Mouse (Mus musculus) kidney, embryonic 14.5 days (tissue): ENCODE results near the gene 4933411K16Rik. TPM values are rescaled to one million over a fixed set of nuclear protein-coding genes. Genes with fewer than 3 reads are reported as not detected.

Experiments
- ATAC-seq: fragments of 200-750 bp; cut with Nextera tagmentation; 2 replicates; pipeline ENCODE4 v1.8.0; 2017; ENCODE audit warnings: moderate number of reproducible peaks, mild to moderate bottlenecking, moderate TSS enrichment, moderate library complexity; ENCODE audit not compliant: low FRiP score, low TSS enrichment
- H3K27ac ChIP-seq: fragments of 300-500 bp; sonication (generic); 2 replicates; pipeline ENCODE4 v1.5.1; 2014; ENCODE audit warnings: low read depth, mild to moderate bottlenecking, low read length, moderate library complexity, mixed read lengths
- H3K27me3 ChIP-seq: fragments of 300-500 bp; sonication (generic); 2 replicates; pipeline ENCODE4 v1.6.1; 2014; ENCODE audit warnings: mild to moderate bottlenecking, low read length; ENCODE audit not compliant: control insufficient read depth, insufficient read depth
- H3K36me3 ChIP-seq: fragments of 300-500 bp; sonication (generic); 2 replicates; pipeline ENCODE4 v1.6.1; 2014; ENCODE audit warnings: low read length, mixed read lengths; ENCODE audit not compliant: control insufficient read depth, insufficient read depth
- H3K4me1 ChIP-seq: fragments of 300-500 bp; sonication (generic); 2 replicates; pipeline ENCODE4 v1.6.1; 2014; ENCODE audit warnings: low read length, mixed read lengths; ENCODE audit not compliant: control insufficient read depth, insufficient read depth
- H3K4me2 ChIP-seq: fragments of 300-500 bp; sonication (generic); replicated peaks from 2 replicates; pipeline ENCODE4 v1.6.1; 2014; ENCODE audit warnings: low read depth, mild to moderate bottlenecking, low read length
- H3K4me3 ChIP-seq: fragments of 300-500 bp; sonication (generic); 2 replicates; pipeline ENCODE4 v1.5.1; 2014; ENCODE audit warnings: mild to moderate bottlenecking, low read length
- H3K9ac ChIP-seq: fragments of 300-500 bp; sonication (generic); 2 replicates; pipeline ENCODE4 v1.6.1; 2014; ENCODE audit warnings: low read depth, mild to moderate bottlenecking, low read length, moderate library complexity
- H3K9me3 ChIP-seq: fragments of 300-500 bp; sonication (generic); 2 replicates; pipeline ENCODE4 v1.6.1; 2016; ENCODE audit warnings: low read length; ENCODE audit not compliant: control insufficient read depth
- WGBS: fragments of 180-500 bp; shearing (Covaris S2); extraction: QIAGEN DNeasy Blood & Tissue Kit; methylation state at CpG from one replicate; pipeline ENCODE4 v1.1.7; 2014; 5-methylcytosine and 5-hydroxymethylcytosine counted together
- polyA plus RNA-seq: library from polyadenylated mRNA; unstranded; fragments of >200 nt; fragmentation: Nextera tagmentation; extraction: Ambion mirVana; gene quantifications from 2 replicates; pipeline ENCODE4 v1.2.1, GENCODE M21; 2014

4933411K16Rik gene
- polyA plus RNA-seq, 1 experiment from 2014 or later = 0.61 TPM

DNA sequence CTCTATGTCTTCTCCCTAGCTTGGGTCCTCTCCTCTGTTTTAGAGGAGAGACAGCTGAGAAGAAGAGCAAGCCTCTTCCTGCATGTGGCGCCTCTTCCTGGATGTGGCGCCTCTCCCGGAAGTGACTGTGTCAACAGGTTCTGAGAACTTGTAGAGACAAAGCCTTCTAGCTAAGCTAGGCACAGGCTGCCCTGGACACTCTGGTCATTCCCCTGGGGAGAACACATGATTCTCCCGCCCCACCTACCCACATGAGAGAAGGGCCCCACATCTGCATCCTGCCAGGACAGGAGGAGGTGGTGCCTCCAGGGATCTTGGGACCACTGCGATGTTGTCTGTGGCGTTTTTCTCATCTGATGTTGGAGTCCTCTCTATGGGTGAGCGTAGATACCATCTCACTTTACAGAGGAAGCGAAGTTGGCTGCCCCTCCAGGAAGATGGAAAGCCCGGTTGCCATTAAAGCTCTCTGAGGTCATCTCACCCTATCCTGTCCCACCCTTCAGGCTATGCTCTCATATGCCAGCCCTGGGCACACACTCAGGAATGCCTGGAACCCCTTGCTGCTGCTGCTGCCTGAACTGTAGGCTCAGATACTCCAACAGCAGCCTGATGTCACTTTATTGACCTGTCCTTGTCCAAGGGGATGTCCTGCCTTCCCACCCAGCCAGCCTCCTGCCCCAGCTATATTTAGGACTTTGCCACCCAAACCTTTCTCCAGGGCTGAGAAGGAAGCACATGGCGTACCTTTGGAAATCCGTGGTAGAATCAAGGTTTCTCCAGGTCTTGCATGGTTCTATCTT, 16.6 kb downstream of the 4933411K16Rik start:
- H3K27me3 ChIP-seq = no peaks in the 10 kb centered on the region
- H3K9me3 ChIP-seq = no peaks in the 10 kb centered on the region
- no peak overlapping the region for H3K27ac ChIP-seq
- H3K4me1 ChIP-seq = no peaks in the 10 kb centered on the region
- no peak overlapping the region for H3K9ac ChIP-seq
- 77% methylated on average over 11 of the region's 11 CpGs for WGBS
- H3K36me3 ChIP-seq = no peaks in the 10 kb centered on the region
- H3K4me3 ChIP-seq = no peak overlapping the region
- no peak overlapping the region for H3K4me2 ChIP-seq
- ATAC-seq = no peak

DNA sequence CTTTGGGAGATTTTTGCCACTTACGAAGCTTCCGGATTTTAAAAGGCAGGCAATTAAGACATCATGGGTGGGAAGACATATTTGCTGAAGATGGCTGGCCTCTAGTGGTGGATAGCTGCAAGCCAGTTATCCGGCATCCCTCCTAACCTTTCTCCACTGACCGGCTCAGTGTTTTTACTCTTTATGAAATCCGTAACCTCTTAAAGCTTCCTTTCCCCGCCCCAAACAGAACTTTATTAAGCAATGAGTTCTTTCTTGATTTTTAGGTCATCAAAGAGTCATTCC, 17.1 kb downstream of the 4933411K16Rik start:
- no peak for ATAC-seq
- no peak overlapping the region for H3K4me2 ChIP-seq
- no peak overlapping the region for H3K4me3 ChIP-seq
- 64% methylated on average over 6 of the region's 6 CpGs for WGBS
- H3K4me1 ChIP-seq = no peaks in the 10 kb centered on the region
- H3K9me3 ChIP-seq = no peaks in the 10 kb centered on the region
- H3K9ac ChIP-seq = no peak overlapping the region
- no peaks in the 10 kb centered on the region for H3K36me3 ChIP-seq
- no peak overlapping the region for H3K27ac ChIP-seq
- no peaks in the 10 kb centered on the region for H3K27me3 ChIP-seq

DNA sequence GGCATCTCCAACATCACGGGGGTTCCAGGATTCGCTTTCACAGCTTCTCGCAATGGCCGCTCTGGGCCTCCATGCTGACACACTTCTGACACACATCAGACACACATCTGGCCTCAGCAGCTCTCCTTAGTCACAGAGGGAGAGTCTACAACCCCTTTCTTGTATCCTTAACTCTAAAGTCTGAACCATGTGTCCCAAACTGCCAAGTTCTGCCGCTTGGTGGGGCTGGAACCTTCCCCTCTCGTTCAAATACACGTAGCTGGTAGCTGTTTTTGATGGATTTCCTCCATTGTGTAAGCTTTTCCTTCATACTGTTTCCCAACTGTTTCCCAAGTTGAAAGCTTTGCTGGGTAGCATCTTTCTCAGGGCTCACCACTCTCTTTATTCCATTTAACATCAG, 19.2 kb downstream of the 4933411K16Rik start:
- no peak overlapping the region for H3K4me2 ChIP-seq
- H3K27me3 ChIP-seq = no peaks in the 10 kb centered on the region
- ATAC-seq = no peak
- no peaks in the 10 kb centered on the region for H3K9me3 ChIP-seq
- 79% methylated on average over 7 of the region's 7 CpGs for WGBS
- no peak overlapping the region for H3K27ac ChIP-seq
- no peak overlapping the region for H3K4me3 ChIP-seq
- H3K9ac ChIP-seq = no peak overlapping the region
- no peaks in the 10 kb centered on the region for H3K4me1 ChIP-seq
- H3K36me3 ChIP-seq = peaks cover 10% of the 10 kb centered on the region

DNA sequence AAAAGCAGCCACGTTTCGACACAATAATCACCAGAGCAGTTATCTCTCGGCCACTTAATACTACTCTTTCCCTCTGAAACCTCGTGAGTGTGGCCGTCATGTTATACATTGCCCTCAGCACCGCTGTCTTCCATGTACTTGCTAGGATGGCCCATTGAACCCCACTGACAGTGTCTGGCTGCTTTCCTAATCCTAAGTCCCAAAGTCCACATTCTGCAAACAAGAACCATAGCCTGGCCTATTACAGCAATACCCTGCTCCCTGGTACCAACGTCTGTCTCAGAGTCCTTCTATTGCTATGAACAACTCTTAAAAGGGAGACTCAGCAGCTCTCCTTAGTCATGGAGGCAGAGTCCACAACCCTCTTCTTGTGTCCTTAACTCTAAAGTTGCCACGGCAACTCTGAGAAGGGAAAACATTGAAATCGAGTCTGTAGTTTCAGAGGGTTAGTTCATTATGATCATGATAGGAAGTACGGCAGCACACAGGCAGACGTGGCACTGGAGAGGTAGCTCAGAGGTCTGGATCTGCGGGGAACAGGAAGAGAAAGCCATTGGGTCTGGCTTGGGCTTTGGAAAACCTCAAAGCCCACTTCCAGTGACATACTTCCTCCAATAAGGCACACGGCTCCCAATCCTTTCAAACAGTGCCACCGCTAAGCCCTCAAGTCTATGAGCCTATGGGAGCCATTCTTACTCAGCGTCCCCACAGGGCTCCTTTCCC, 20.0 kb downstream of the 4933411K16Rik start:
- Histone ChIP-seq H3K9me3 (no peaks in the 10 kb centered on the region), H3K9ac (no peak overlapping the region), H3K4me2 (no peak overlapping the region), H3K4me1 (no peaks in the 10 kb centered on the region), H3K4me3 (no peak overlapping the region), H3K27me3 (no peaks in the 10 kb centered on the region), H3K36me3 (peaks cover 13% of the 10 kb centered on the region), H3K27ac (no peak overlapping the region)
- ATAC-seq = no peak
- 82% methylated on average over 15 of the region's 15 CpGs for WGBS

DNA sequence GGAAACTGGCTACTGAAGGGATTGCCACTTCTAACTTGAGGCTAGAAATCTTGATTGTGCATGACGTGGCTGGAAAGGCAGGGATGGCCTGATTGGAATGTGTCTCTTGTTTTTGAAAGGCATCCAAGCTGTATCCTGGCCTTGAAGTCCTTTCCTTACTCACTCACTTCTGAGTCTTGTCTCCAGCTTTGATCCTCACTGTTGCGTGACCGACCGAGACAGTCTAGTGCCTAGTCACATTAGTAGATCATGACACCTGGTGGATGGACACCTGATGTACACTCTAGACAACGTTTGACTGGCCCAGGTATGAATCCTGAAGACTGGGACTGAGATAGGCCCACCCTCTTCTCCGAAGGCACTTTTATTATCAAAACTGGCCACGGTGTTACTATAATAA, 20.8 kb downstream of the 4933411K16Rik start:
- Histone ChIP-seq H3K27ac (no peak overlapping the region), H3K4me2 (no peak overlapping the region), H3K4me3 (no peak overlapping the region), H3K36me3 (peaks cover 13% of the 10 kb centered on the region), H3K4me1 (no peaks in the 10 kb centered on the region), H3K27me3 (no peaks in the 10 kb centered on the region), H3K9me3 (no peaks in the 10 kb centered on the region), H3K9ac (no peak overlapping the region)
- ATAC-seq = no peak
- 61% methylated on average over 7 of the region's 7 CpGs for WGBS

DNA sequence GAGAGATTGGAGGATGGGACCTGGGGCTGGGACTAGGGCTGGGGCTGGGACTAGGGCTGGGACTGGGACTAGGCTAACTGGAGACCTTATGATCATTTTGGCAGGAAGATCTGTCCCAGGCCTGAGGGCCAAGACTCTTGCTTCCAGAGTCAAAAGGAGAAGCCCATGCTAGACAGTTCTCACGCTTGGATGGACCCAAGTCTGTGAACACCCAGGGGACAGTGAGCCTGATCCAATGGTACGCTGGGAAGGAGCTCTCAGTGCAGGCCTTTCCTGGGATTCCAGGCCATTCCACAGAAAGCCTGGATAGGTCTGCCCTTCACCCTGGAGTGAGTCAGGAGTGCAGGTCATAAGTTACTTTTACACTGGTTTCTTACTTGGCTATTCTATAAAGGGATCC, 23.0 kb downstream of the 4933411K16Rik start:
- no peaks in the 10 kb centered on the region for H3K9me3 ChIP-seq
- ATAC-seq = no peak
- peaks cover 13% of the 10 kb centered on the region for H3K36me3 ChIP-seq
- no peak overlapping the region for H3K4me2 ChIP-seq
- H3K27ac ChIP-seq = no peak overlapping the region
- peaks cover 4% of the 10 kb centered on the region; the same call in 1 of the 2 replicates for H3K4me1 ChIP-seq
- no peak overlapping the region for H3K4me3 ChIP-seq
- H3K27me3 ChIP-seq = no peaks in the 10 kb centered on the region
- 92% methylated on average over 2 of the region's 2 CpGs for WGBS
- no peak overlapping the region for H3K9ac ChIP-seq

DNA sequence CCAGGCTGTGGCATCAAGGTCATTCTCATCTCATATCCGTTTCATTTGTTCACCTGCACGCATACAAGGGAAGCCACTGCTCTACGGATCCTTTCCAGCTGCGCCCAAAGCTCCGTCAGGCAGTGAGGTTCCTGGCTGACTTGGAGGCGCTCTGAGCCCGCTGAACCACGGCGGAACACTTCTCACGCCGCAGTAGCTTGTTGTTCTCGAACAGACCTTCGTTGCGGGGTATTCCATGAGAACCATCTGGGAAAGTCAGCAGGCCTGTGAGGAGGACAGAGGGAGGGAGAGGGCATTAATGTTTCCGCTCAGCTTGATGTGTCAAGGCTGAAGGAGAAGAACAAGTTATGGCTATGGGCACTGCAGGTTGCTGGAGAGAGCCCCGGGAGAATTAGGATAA, 23.9 kb downstream of the 4933411K16Rik start:
- H3K4me2 ChIP-seq = no peak overlapping the region
- H3K4me1 ChIP-seq = peaks cover 4% of the 10 kb centered on the region; the same call in 1 of the 2 replicates
- peaks cover 13% of the 10 kb centered on the region for H3K36me3 ChIP-seq
- no peak overlapping the region for H3K27ac ChIP-seq
- WGBS = 86% methylated on average over 16 of the region's 16 CpGs
- no peak for ATAC-seq
- H3K4me3 ChIP-seq = no peak overlapping the region
- H3K27me3 ChIP-seq = no peaks in the 10 kb centered on the region
- H3K9me3 ChIP-seq = no peaks in the 10 kb centered on the region
- no peak overlapping the region for H3K9ac ChIP-seq

DNA sequence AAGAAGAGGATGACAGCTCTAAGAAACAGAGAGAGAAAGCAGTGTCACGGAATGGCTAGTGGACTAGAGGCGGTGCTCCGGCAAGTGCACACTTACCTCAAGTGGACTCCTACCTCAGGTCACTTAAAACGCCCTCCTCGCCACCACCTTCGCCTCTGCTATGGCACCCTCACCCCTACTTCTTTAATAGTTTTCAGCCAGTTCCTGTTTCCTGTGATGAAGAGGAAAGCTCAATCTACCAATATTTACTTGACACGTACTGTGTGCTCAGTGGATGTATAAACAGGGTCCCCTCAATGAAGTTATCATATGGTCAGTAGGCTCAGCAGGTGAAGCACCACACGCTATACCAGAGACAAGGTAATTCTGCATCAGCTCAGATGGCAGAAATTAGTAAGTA, 26.5 kb downstream of the 4933411K16Rik start:
- Histone ChIP-seq H3K9ac (no peak overlapping the region), H3K36me3 (peaks cover 13% of the 10 kb centered on the region), H3K4me3 (no peak overlapping the region), H3K4me2 (no peak overlapping the region), H3K27ac (no peak overlapping the region), H3K27me3 (no peaks in the 10 kb centered on the region), H3K9me3 (no peaks in the 10 kb centered on the region), H3K4me1 (peaks cover 4% of the 10 kb centered on the region; the same call in 1 of the 2 replicates)
- no peak for ATAC-seq
- WGBS = 97% methylated on average over 8 of the region's 8 CpGs

DNA sequence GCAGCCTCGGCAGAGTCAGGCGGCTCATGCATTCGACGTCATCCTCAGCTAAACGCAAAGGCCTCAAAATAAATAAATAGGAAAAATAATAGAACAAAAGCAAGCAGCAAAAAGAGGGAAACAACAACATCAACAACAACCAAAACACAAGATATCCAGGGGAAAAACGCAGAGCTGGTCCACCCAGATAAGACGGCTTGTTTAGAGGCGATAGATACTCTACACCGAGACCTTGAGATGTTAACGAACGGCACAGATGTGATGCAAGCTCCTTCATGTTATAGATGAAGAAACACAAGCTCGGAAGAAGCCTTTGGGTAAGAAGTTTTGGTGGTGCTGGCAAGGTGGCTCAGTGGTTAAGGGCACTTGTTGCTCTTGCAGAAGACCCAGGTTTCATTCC, 27.0 kb downstream of the 4933411K16Rik start:
- Histone ChIP-seq H3K27ac (no peak overlapping the region), H3K36me3 (peaks cover 13% of the 10 kb centered on the region), H3K9me3 (no peaks in the 10 kb centered on the region), H3K4me2 (no peak overlapping the region), H3K4me3 (no peak overlapping the region), H3K4me1 (peaks cover 4% of the 10 kb centered on the region; the same call in 1 of the 2 replicates), H3K27me3 (no peaks in the 10 kb centered on the region), H3K9ac (no peak overlapping the region)
- no peak for ATAC-seq
- WGBS = 94% methylated on average over 12 of the region's 12 CpGs
